ENCODE assay signal across 10 mouse cellular contexts in the genomic region with DNA sequence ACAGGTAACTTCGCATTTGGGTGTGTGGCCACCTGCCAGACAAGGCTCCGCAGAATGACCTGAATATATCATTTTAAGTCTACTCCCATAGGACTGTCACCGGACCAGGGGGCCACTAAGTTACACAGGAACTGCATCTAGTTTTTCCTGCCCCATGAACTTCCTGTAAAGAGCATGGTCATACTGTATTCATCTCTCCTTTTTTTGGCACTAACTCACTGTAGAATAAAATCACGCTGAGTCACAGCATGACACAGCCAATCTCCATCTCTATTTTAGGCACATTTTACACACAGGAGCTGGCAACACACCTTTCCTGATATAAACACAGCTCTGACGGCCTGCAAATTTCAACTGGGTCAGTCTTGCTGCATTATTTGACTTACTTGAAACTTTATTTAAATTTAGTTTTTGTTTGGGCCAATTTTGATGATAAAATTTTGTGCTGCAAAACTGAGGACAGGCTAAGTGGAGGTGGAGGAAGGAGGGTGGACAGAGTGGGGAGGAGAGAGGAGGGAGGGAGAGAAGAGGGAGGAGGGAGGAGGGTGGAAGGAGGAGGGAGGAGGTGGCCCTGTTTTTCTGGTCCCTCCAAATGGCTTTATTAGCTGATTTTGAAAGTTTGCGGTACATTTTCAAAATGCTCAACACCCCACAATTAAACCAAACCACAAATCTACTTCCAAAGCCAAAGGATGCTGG.
A peak's percentile ranks its signal among the peaks of the same experiment; 100 is the strongest.
DNase-seq lines count a peak whose midpoint lies in the region; ATAC-seq and TF ChIP-seq lines count a peak whose summit lies in the region.
"Had no signal": no experiment of that assay in that cellular context is flagged by ENCODE, and none has a peak within 500 bp of the region (broad histone marks: within the 10 kb centered on the region; RNA-seq: fewer than 3 reads in every experiment).

No protein-coding gene starts in this region.

- peak; percentile 80 for ATAC-seq in liver, embryonic 14.5 days (ENCODE audit: insufficient read depth)
- no peak for ATAC-seq in hindbrain, embryonic 13.5 days (ENCODE audit: low FRiP score)
- ATAC-seq in midbrain, postnatal 0 days (ENCODE audit: low FRiP score) = no peak
- ATAC-seq: Patski had no signal

- H3K27ac ChIP-seq in heart, adult 2 months = peak overlapping the region; percentile 34; the same call in 1 of the 2 replicates
- peak overlapping the region; percentile 81 for H3K27ac ChIP-seq in liver, embryonic 14.5 days
- H3K27ac ChIP-seq in hindbrain, embryonic 13.5 days = no peak overlapping the region
- no peak overlapping the region for H3K27ac ChIP-seq in midbrain, postnatal 0 days (ENCODE audit: low read depth, low read length)

- intact Hi-C loops in heart, adult 2 months (cut with DNase I) = no loop called here
- intact Hi-C loops in heart, postnatal 14 days (cut with DNase I) = no loop called here

- no peak for TF ChIP-seq EP300 in heart, adult 2 months (IDR thresholded peaks at IDR 0.05; ENCODE audit: insufficient read depth, low read depth, low read length)
- TF ChIP-seq EP300 in liver, embryonic 14.5 days (IDR thresholded peaks at IDR 0.05; ENCODE audit: low read depth) = no peak

- peak overlapping the region; percentile 40 for H3K4me2 ChIP-seq in liver, embryonic 14.5 days (ENCODE audit: low read depth)
- no peak overlapping the region for H3K4me2 ChIP-seq in hindbrain, embryonic 13.5 days
- no peak overlapping the region for H3K4me2 ChIP-seq in midbrain, postnatal 0 days (ENCODE audit: low read depth, low read length, poor library complexity, severe bottlenecking)

- H3K27me3 ChIP-seq in heart, adult 2 months (ENCODE audit: control insufficient read depth, insufficient read depth, low read length) = no peaks in the 10 kb centered on the region
- no peaks in the 10 kb centered on the region for H3K27me3 ChIP-seq in liver, embryonic 14.5 days (ENCODE audit: control insufficient read depth, insufficient read depth, low read length)
- H3K27me3 ChIP-seq in hindbrain, embryonic 13.5 days = no peaks in the 10 kb centered on the region
- no peaks in the 10 kb centered on the region for H3K27me3 ChIP-seq in midbrain, postnatal 0 days (ENCODE audit: insufficient read depth, low read length)
- H3K27me3 ChIP-seq: Patski had no signal

- H3K4me3 ChIP-seq in heart, adult 2 months = no peak overlapping the region
- no peak overlapping the region for H3K4me3 ChIP-seq in liver, embryonic 14.5 days (ENCODE audit: insufficient read depth in 1 of 2, low read depth in 2 of 2, low read length in 2 of 2)
- H3K4me3 ChIP-seq in hindbrain, embryonic 13.5 days = no peak overlapping the region
- no peak overlapping the region for H3K4me3 ChIP-seq in midbrain, postnatal 0 days (ENCODE audit: low read depth, low read length)

- TF ChIP-seq CTCF in heart, adult 2 months (IDR thresholded peaks at IDR 0.05) = no peak
- TF ChIP-seq CTCF in liver, embryonic 14.5 days (IDR thresholded peaks at IDR 0.05; ENCODE audit: low read depth) = no peak
- no peak for TF ChIP-seq CTCF in midbrain, postnatal 0 days (IDR thresholded peaks at IDR 0.05)

- H3K4me1 ChIP-seq in heart, adult 2 months (ENCODE audit: control insufficient read depth, insufficient read depth, low read length) = peaks cover 5% of the 10 kb centered on the region
- H3K4me1 ChIP-seq in liver, embryonic 14.5 days (replicated peaks; ENCODE audit: control insufficient read depth in 2 of 2, insufficient read depth in 2 of 2, low read length in 1 of 2) = peaks cover 18 to 28% of the 10 kb centered on the region in 2 experiments
- peaks cover 27% of the 10 kb centered on the region for H3K4me1 ChIP-seq in hindbrain, embryonic 13.5 days (replicated peaks)
- no peaks in the 10 kb centered on the region; the same call in 1 of the 2 replicates for H3K4me1 ChIP-seq in midbrain, postnatal 0 days (ENCODE audit: insufficient read depth, low read length)

- WGBS in heart, adult 2 months = 65% methylated on average over 6 of the region's 6 CpGs
- WGBS in liver, embryonic 14.5 days (ENCODE audit: insufficient replicate concordance) = 64% methylated on average over 6 of the region's 6 CpGs
- 88% methylated on average over 6 of the region's 6 CpGs for WGBS in hindbrain, embryonic 13.5 days
- 91% methylated on average over 6 of the region's 6 CpGs for WGBS in midbrain, postnatal 0 days

- no peak for TF ChIP-seq POLR2A in heart, adult 2 months (IDR thresholded peaks at IDR 0.05; ENCODE audit: insufficient read depth, low read depth, low read length)

- peaks cover 7% of the 10 kb centered on the region for H3K36me3 ChIP-seq in heart, adult 2 months (ENCODE audit: control insufficient read depth, insufficient read depth, low read length)
- H3K36me3 ChIP-seq in liver, embryonic 14.5 days (replicated peaks; ENCODE audit: control insufficient read depth, insufficient read depth, low read depth) = peaks cover 33% of the 10 kb centered on the region
- peaks cover 6% of the 10 kb centered on the region; the same call in 1 of the 2 replicates for H3K36me3 ChIP-seq in hindbrain, embryonic 13.5 days
- H3K36me3 ChIP-seq in midbrain, postnatal 0 days (ENCODE audit: insufficient read depth, low read length) = no peaks in the 10 kb centered on the region; the same call in 1 of the 2 replicates

- no peaks in the 10 kb centered on the region for H3K9me3 ChIP-seq in liver, embryonic 14.5 days (ENCODE audit: control insufficient read depth, low read length)
- no peaks in the 10 kb centered on the region for H3K9me3 ChIP-seq in hindbrain, embryonic 13.5 days
- H3K9me3 ChIP-seq in midbrain, postnatal 0 days (ENCODE audit: low read length) = no peaks in the 10 kb centered on the region

- DNase-seq in heart, adult 2 months = peak; percentile 15 to 18
- no peak for DNase-seq in heart, postnatal 14 days
- DNase-seq in Muller cell, postnatal 12 days (ENCODE audit: inconsistent ontology term) = peak; percentile 38
- peak; percentile 46 to 54 for DNase-seq in cerebellum, postnatal 25 days
- peak; percentile 57 to 67 (median 57) for DNase-seq in liver, embryonic 14.5 days (ENCODE audit: low read depth in 3 of 3, low spot score in 3 of 3)
- DNase-seq in midbrain, postnatal 0 days (ENCODE audit: low spot score) = no peak
- no peak for DNase-seq in lung, postnatal 4 days
- DNase-seq: kidney, adult 8-10 months had no signal

- H3K9ac ChIP-seq in heart, adult 2 months (ENCODE audit: low read depth, low read length) = no peak overlapping the region
- peak overlapping the region; percentile 31 for H3K9ac ChIP-seq in liver, embryonic 14.5 days (replicated peaks)
- no peak overlapping the region for H3K9ac ChIP-seq in hindbrain, embryonic 13.5 days
- H3K9ac ChIP-seq in midbrain, postnatal 0 days (replicated peaks; ENCODE audit: low read length, poor library complexity, severe bottlenecking) = no peak overlapping the region

- no peaks in the 10 kb centered on the region for H3K79me2 ChIP-seq in heart, adult 2 months (replicated peaks; ENCODE audit: control insufficient read depth, insufficient read depth, low read length)

Comparison
In these comparisons a context has a peak if more than half of its experiments do, and no peak if none do; other contexts are left out.
1. DNase-seq: peak in heart, adult 2 months (2 of 2), Muller cell, postnatal 12 days (single experiment), cerebellum, postnatal 25 days (2 of 2) and liver, embryonic 14.5 days (3 of 3); none in heart, postnatal 14 days (0 of 2), midbrain, postnatal 0 days (single experiment) and lung, postnatal 4 days (0 of 2).
2. H3K27ac ChIP-seq: peak in heart, adult 2 months (single experiment) and liver, embryonic 14.5 days (single experiment); none in hindbrain, embryonic 13.5 days (single experiment) and midbrain, postnatal 0 days (single experiment).